Mouse (Mus musculus) layer of hippocampus, adult 9-11 months (tissue): ENCODE measurements around the gene Tmigd1.
"Not testable (repeated sequence)": the region's sequence is repeated elsewhere in the genome, so short reads cannot be mapped to it uniquely, and the experiment has no call there.

Experiments used
- DNase-seq: peaks from one replicate; pipeline ENCODE4 v3.0.0; 2022

Tmigd1 gene

DNA sequence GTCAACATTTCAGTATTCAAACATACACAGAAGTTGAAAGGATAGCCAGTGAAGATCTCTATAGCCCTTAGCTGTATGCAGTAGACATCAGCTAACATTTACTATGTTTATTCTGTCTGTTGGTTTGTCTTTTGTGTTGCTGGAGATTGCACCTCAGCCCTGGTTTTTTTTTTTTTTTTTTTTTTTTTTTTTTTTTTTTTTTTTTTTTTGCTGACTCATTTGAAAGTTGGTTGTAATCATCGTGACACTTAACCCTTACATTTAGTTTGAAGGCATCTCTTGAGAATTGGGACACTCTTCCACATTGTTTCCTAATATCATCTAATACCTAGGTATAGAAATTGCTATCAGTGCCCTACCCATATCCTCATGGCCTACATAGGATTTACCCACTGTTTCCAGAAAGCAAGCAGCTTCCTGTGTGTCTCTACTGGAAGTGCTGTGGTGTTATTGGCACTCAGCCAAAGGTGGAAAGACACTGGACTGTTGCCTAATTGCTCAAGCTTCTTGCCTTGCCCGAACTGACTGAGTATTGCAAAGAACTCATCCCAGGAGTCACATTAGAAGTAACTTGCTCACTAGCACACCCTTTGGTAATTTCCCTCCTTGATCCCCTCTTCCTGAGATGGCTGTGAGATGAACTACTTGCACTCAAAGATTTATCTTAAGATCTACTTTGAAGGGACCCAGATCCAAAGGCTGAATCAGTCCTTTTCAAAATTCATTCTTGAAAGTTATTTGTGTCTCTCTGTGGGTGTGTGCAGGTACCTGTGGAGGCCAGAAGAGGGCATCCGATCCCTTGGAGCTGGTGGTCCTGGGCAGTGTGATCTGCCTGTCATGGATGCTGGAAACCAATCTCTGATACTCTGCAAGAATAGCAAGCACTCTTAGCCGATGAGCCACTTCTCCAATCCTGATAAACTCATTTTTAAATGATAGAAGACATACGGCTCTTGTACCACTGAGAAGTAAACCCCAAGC lies 1.9 kb upstream of the Tmigd1 start:
- no peak for DNase-seq

- no peak for DNase-seq
Measured at GRCm38 (mm10) chr11:76904340-76904739, 2.4 kb downstream of the Tmigd1 start.

GRCm38 (mm10) chr11:76908651-76909050 lies 6.7 kb downstream of the Tmigd1 start:
- no peak for DNase-seq

DNA sequence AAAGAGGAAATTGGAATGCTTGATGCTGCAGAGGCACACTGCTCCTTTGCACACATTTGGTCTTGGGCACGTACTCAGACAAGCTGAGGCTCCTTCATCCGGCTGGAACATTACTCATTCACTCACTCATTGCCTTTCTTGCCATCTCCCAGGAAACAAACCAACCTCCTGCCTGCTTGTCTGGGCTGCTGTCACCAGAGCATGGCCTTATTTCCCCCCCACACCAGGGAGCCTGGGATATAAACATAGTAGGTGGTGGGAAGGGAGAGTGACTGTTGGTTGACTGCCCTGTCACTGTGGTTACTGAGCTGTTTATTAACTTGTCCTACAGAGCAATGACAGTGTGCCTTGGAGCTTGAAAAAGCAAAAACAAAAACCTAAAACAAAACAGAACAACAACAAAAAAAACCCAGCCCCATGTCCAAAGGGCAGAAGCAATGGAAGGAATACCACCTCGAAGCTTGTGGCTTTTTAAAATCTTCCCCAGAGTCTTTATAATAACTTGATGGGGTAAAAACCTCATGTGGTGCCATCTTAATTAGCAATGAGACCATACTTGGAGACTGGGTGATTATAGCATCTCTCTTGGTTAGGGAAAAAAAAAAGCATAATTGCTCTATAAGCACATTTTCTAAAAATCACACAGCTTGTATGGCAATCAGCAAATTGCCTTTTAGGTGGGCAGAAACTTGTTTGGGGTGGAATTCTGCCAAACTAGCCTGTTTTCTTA lies 9.5 kb downstream of the Tmigd1 start:
- DNase-seq: peak; percentile 67

GRCm38 (mm10) chr11:76912055-76912395 lies 10.1 kb downstream of the Tmigd1 start:
- DNase-seq: peak; percentile 84

DNA sequence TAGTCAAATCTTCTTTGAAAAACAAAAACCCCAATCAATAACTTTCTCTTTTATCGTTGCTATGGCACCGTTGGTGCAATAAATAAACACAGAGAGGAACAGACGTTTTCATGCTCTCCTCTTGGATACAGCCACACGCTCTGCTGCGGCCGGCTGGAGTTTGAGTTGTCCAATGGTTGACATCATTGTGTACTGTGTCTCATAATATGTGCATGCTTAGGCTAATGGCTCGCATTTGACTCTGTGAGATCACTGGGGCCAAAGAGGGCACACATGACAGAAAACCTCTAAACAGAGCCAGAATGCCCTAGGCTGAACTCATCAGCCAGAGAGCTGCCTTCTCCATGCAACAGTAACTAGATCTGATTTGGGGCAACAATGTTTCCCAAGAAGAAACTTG lies 12.4 kb downstream of the Tmigd1 start:
- peak; percentile 28 for DNase-seq

- DNase-seq: no peak
Measured at GRCm38 (mm10) chr11:76916539-76917229, 14.7 kb downstream of the Tmigd1 start.

- DNase-seq: no peak
Measured at GRCm38 (mm10) chr11:76917230-76917548, 15.2 kb downstream of the Tmigd1 start.

GRCm38 (mm10) chr11:76920607-76921006 lies 18.6 kb downstream of the Tmigd1 start:
- no peak for DNase-seq

- DNase-seq: no peak
Measured at GRCm38 (mm10) chr11:76924759-76925236, 22.8 kb downstream of the Tmigd1 start, which contains the start of gene Blmh. TSS of gene Blmh (plus strand) at chr11:76924809.

DNA sequence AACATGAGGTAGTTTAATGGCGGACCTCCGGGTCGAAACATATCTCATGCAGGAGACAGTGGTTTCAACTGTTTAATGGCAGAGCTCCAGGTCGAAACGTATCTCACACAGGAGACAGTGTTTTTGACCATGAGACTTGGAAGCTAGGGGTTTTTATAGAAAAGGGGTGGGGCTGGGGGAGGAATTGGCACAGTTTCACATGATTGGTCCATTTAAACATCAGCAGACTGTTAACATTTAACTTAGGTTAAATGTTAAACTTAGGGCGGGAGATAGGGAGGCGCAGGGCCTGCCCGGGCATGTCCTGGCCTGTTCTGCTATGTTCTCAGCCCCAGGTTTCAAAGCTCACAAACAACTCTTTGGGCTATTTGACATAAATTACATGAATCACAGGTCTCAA lies 26.6 kb downstream of the Tmigd1 start:
- DNase-seq: not testable (repeated sequence)

DNA sequence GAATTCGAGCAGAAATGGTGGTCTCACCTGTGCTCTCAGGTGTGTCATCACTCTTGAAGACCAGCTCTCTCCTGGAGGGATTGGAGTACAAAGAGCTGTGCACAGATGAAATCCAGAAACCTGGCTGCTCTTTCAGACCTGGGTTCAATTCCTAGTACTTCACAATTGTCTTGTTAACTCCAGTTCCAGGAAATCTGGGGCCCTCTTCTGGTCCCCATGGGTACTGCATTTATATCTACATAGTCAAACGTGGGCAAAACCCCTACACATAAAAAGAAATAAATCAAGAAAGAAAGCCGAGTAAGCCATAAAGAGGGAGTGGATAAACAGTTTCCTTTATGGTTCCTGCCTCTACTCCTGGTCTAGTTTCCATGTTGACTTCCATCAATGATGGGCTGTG lies 31.2 kb downstream of the Tmigd1 start:
- no peak for DNase-seq

GRCm38 (mm10) chr11:76936578-76936977 lies 34.6 kb downstream of the Tmigd1 start:
- no peak for DNase-seq

DNA sequence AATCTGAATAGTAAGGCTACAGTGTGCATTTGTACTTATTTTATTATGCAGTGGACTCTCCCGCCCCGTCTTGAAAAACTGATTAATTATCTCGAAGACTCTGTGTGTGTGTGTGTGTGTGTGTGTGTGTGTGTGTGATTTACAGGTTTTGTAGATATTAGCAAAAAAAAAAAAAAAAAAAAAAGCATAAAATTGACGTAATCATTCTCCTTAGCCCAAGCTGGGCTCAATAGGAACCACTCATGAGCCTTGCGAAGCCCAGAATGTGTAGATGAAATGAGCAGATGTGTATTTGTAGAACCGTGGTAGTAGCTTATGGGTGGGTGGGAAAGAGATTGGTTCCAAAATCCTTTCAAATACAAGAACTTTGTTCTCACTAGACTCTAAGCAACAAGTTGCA lies 42.9 kb downstream of the Tmigd1 start:
- peak; percentile 19 for DNase-seq

DNA sequence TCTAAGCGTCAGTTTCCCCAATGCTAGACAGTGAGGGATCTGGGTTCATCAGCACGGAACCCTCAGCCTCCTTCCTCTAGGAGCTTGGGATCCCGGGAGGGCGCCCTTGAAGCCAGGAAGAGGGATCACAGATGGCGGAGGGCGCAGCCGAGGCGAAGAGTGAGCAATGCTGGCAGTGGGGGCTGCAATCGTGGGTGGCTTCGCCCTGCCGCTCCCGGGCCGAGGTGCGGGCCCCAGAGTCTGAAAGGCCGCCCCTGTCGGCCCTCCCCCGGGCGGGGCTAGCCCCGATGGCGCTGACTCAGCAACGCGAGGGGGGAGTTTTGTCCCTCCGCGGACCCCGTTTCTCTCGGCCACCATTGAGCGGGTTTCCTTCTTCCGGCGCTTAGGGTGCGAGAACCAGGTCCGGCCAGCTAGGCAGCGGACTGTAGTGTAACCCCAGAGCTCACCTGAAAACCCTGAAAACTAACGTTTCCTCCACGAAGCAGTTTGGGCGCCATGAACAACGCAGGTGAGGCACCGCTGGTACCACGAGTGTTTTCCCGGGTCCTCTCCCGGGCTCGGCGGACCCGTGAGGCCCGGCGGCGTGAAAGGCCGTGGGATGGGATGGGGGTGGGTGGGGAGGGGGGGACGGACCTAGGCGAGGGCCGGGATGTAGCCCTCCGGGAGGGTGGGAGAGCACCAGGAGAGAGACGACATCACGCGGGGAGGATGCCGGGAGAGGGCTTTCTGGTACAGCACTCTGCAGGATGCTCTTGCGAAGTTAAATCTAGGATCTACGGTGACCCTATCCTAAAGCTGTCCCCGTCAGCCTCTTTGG lies 43.6 kb downstream of the Tmigd1 start:
- peak; percentile 88 for DNase-seq

DNA sequence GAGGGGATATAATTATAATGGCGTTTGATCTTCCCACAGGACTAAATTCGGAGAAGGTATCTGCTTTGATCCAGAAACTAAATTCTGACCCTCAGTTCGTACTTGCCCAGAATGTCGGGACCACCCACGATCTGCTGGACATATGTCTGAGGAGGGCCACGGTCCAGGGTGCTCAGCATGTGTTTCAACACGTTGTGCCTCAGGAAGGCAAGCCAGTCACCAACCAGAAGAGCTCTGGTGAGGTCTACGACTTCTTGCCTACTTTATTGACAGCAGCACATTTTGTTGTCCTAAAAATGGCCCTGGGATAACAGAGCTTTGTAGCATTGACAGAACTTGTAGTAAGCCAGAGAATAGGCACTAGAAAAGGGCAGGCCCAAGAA lies 44.2 kb downstream of the Tmigd1 start:
- DNase-seq: no peak

- DNase-seq: peak; percentile 39
Measured at GRCm38 (mm10) chr11:76953536-76953935, 51.6 kb downstream of the Tmigd1 start.

- DNase-seq: no peak
Measured at GRCm38 (mm10) chr11:76965703-76966102, 63.7 kb downstream of the Tmigd1 start.
